Mouse (Mus musculus) midbrain, postnatal 0 days (tissue): Measurements from ENCODE around the gene Gpc6. TPM values are rescaled to one million over a fixed set of nuclear protein-coding genes. Genes with fewer than 3 reads are reported as not detected.

Source experiments
- ATAC-seq: fragments of 200-750 bp; cut with Nextera tagmentation; 2 replicates; pipeline ENCODE4 v1.8.0; 2017; ENCODE audit warnings: moderate number of reproducible peaks, mild to moderate bottlenecking, moderate TSS enrichment, moderate library complexity; ENCODE audit not compliant: low FRiP score
- DNase-seq: peaks from one replicate; pipeline ENCODE4 v3.0.0-alpha.2; 2015; ENCODE audit warnings: low spot score
- H3K27ac ChIP-seq: fragments of 300-500 bp; sonication (generic); 2 replicates; pipeline ENCODE4 v1.5.1; 2014; ENCODE audit warnings: low read depth, mild to moderate bottlenecking, low read length, mixed read lengths
- H3K27me3 ChIP-seq: fragments of 300-500 bp; sonication (generic); 2 replicates; pipeline ENCODE4 v1.6.1; 2014; ENCODE audit warnings: low read length, control low read depth, mixed read lengths; ENCODE audit not compliant: insufficient read depth
- H3K36me3 ChIP-seq: fragments of 300-500 bp; sonication (generic); 2 replicates; pipeline ENCODE4 v1.6.1; 2014; ENCODE audit warnings: low read length, control low read depth, mixed read lengths; ENCODE audit not compliant: insufficient read depth
- H3K4me1 ChIP-seq: fragments of 300-500 bp; sonication (generic); 2 replicates; pipeline ENCODE4 v1.6.1; 2014; ENCODE audit warnings: mild to moderate bottlenecking, control low read depth, antibody characterized with exemption, low read length, mixed read lengths; ENCODE audit not compliant: insufficient read depth
- H3K4me2 ChIP-seq: fragments of 300-500 bp; sonication (generic); 2 replicates; pipeline ENCODE4 v1.6.1; 2014; ENCODE audit warnings: low read depth, mild to moderate bottlenecking, low read length, mixed read lengths; ENCODE audit not compliant: poor library complexity, severe bottlenecking
- H3K4me3 ChIP-seq: fragments of 300-500 bp; sonication (generic); 2 replicates; pipeline ENCODE4 v1.5.1; 2014; ENCODE audit warnings: low read depth, mild to moderate bottlenecking, low read length, moderate library complexity
- H3K9ac ChIP-seq: fragments of 300-500 bp; sonication (generic); replicated peaks from 2 replicates; pipeline ENCODE4 v1.6.1; 2014; ENCODE audit warnings: mild to moderate bottlenecking, low read length, moderate library complexity, mixed read lengths; ENCODE audit not compliant: poor library complexity, severe bottlenecking
- H3K9me3 ChIP-seq: fragments of 300-500 bp; sonication (generic); 2 replicates; pipeline ENCODE4 v1.6.1; 2016; ENCODE audit warnings: low read length, control low read depth
- CTCF ChIP-seq: IDR thresholded peaks from 2 replicates; pipeline ENCODE4 v1.5.1; 2016; ENCODE audit warnings: antibody characterized with exemption, mild to moderate bottlenecking
- WGBS: fragments of 180-500 bp; shearing (Covaris S2); extraction: QIAGEN DNeasy Blood & Tissue Kit; methylation state at CpG from one replicate; pipeline ENCODE4 v1.1.7; 2014; 5-methylcytosine and 5-hydroxymethylcytosine counted together
- polyA plus RNA-seq: library from polyadenylated mRNA; unstranded; fragments of >200 nt; fragmentation: Nextera tagmentation; extraction: Ambion mirVana; gene quantifications from 2 replicates; pipeline ENCODE4 v1.2.1, GENCODE M21; 2015
- total RNA-seq: library from RNA; depleted of rRNA; stranded (reverse); fragments of >200 nt; gene quantifications from 2 replicates; pipeline ENCODE4 v1.2.3, GENCODE M21; 2014

Gene Gpc6
- total and polyA plus RNA-seq, 2 experiments from 2014 or later: 19.3 to 20.3 TPM

GRCm38 (mm10) chr14:117625100-117625710, 700.1 kb downstream of the Gpc6 start:
- no peak overlapping the region for H3K4me2 ChIP-seq
- no peak for TF ChIP-seq CTCF
- DNase-seq: no peak

DNA sequence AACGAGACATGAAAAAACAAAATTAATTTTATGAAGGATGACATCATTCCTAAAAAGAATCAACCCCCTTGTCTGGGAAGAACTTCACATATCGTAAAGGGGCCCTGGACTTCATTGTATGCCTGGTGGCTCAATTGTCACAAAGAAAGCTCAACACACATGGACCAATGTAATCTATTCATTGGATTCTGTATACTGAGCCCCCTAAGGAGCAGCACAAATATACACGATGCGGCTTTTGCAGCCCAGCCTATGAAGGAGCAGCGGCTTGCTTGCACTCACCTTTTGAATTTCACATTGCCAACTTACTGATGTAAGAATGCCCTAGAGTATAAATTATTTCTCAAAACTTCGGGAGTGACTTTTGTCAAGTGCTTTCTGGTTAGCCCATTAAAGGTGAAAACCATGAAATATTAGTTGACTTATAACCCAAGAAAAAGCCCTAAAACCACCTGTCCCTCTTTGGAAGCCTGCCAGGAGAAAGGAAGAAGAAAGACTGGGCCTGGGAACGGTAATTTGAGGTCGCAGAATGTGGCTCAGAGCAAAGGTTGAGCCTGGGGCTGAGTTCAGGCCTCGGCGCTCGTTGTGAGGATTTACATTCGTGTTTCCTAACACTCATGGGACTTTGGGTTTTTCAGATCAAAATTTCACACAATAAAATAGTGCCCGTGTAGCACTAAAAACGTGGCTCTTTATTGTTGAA, 709.3 kb downstream of the Gpc6 start:
- no peak overlapping the region for H3K4me3 ChIP-seq
- no peak overlapping the region for H3K4me2 ChIP-seq
- no peaks in the 10 kb centered on the region for H3K36me3 ChIP-seq
- no peak for ATAC-seq
- no peak overlapping the region for H3K27ac ChIP-seq
- DNase-seq: no peak
- 67% methylated on average over 14 of the region's 14 CpGs for WGBS
- H3K9me3 ChIP-seq: no peaks in the 10 kb centered on the region
- H3K4me1 ChIP-seq: no peaks in the 10 kb centered on the region
- no peak for TF ChIP-seq CTCF
- no peaks in the 10 kb centered on the region for H3K27me3 ChIP-seq
- H3K9ac ChIP-seq: no peak overlapping the region

More at GRCm38 (mm10) chr14:117625100-117625710, 700.1 kb downstream of the Gpc6 start:
- no peaks in the 10 kb centered on the region for H3K4me1 ChIP-seq
- no peak for ATAC-seq
- H3K27ac ChIP-seq: no peak overlapping the region
- H3K27me3 ChIP-seq: no peaks in the 10 kb centered on the region
- H3K4me3 ChIP-seq: no peak overlapping the region
- H3K9ac ChIP-seq: no peak overlapping the region
- no peaks in the 10 kb centered on the region for H3K36me3 ChIP-seq
- H3K9me3 ChIP-seq: no peaks in the 10 kb centered on the region
- WGBS: 68% methylated on average over 9 of the region's 9 CpGs

- Histone ChIP-seq H3K27me3 (no peaks in the 10 kb centered on the region), H3K27ac (no peak overlapping the region), H3K9ac (no peak overlapping the region), H3K4me3 (no peak overlapping the region), H3K9me3 (no peaks in the 10 kb centered on the region), H3K4me1 (no peaks in the 10 kb centered on the region), H3K36me3 (no peaks in the 10 kb centered on the region), H3K4me2 (no peak overlapping the region)
- DNase-seq (no peak), ATAC-seq (no peak)
- 68% methylated on average over 2 of the region's 2 CpGs for WGBS
- TF ChIP-seq CTCF: no peak
Measured at GRCm38 (mm10) chr14:117641853-117642252, 716.7 kb downstream of the Gpc6 start.

GRCm38 (mm10) chr14:117643069-117643468, 718.0 kb downstream of the Gpc6 start:
- Histone ChIP-seq H3K4me1 (no peaks in the 10 kb centered on the region), H3K27ac (no peak overlapping the region), H3K27me3 (no peaks in the 10 kb centered on the region), H3K4me3 (no peak overlapping the region), H3K9me3 (no peaks in the 10 kb centered on the region), H3K36me3 (no peaks in the 10 kb centered on the region), H3K4me2 (no peak overlapping the region), H3K9ac (no peak overlapping the region)
- TF ChIP-seq CTCF: no peak
- ATAC-seq: no peak
- WGBS: 78% methylated on average over 1 of the region's 1 CpGs
- DNase-seq: no peak

- Histone ChIP-seq H3K4me2 (no peak overlapping the region), H3K36me3 (no peaks in the 10 kb centered on the region), H3K27me3 (no peaks in the 10 kb centered on the region), H3K27ac (no peak overlapping the region), H3K4me3 (no peak overlapping the region), H3K4me1 (no peaks in the 10 kb centered on the region), H3K9ac (no peak overlapping the region), H3K9me3 (no peaks in the 10 kb centered on the region)
- no peak for DNase-seq
- no peak for ATAC-seq
- no peak for TF ChIP-seq CTCF
- 89% methylated on average over 9 of the region's 9 CpGs for WGBS
Measured at GRCm38 (mm10) chr14:117648199-117648960, 723.3 kb downstream of the Gpc6 start.

DNA sequence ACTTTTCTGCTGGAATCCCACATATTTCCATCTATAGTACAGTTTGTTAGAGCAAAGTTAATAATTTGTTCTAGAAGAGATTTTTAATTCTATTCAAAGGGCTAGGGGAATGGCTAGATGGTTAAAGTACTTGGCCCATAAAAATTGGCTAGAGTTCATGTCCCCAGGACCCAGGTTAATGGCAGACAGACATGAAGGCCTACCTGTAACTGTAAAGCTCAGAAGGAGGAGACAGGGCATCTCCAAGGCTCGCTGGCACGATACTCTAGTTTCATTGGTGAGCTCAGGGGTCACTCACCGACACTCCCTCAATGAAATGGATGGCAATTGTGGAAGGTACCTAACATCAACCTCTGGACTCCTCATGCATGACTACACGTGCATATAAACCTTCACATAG, 725.0 kb downstream of the Gpc6 start:
- Histone ChIP-seq H3K4me2 (no peak overlapping the region), H3K27me3 (no peaks in the 10 kb centered on the region), H3K36me3 (no peaks in the 10 kb centered on the region), H3K9me3 (no peaks in the 10 kb centered on the region), H3K27ac (no peak overlapping the region), H3K9ac (no peak overlapping the region), H3K4me3 (no peak overlapping the region), H3K4me1 (no peaks in the 10 kb centered on the region)
- no peak for TF ChIP-seq CTCF
- 96% methylated on average over 4 of the region's 4 CpGs for WGBS
- DNase-seq: no peak
- no peak for ATAC-seq
